Mouse (Mus musculus): Measurements from ENCODE around the gene Mrpl41.

GRCm38 (mm10) chr2:25022678-25023077 lies 47.8 kb upstream of the Mrpl41 start:
- no peak for TF ChIP-seq SRF (IDR thresholded peaks at IDR 0.05; ENCODE audit: control insufficient read depth, insufficient read length, low read depth)
- no peak for TF ChIP-seq POLR2A (IDR thresholded peaks at IDR 0.05; ENCODE audit: insufficient read length, low read depth)
- no peak for TF ChIP-seq MYOG (IDR thresholded peaks at IDR 0.05; ENCODE audit: control insufficient read depth in 1 of 3, insufficient read depth in 1 of 3, insufficient read length in 2 of 3, low read depth in 2 of 3)
- no peak for TF ChIP-seq POLR2AphosphoS2 (IDR thresholded peaks at IDR 0.05; ENCODE audit: insufficient read length, low read depth)
- TF ChIP-seq TCF12 (IDR thresholded peaks at IDR 0.05; ENCODE audit: insufficient read depth, poor library complexity, severe bottlenecking) = no peak
- no peak for TF ChIP-seq MYOD1 (IDR thresholded peaks at IDR 0.05; ENCODE audit: control insufficient read depth in 1 of 3, insufficient read length in 2 of 3, low read depth in 2 of 3)
- TF ChIP-seq E2F4 (IDR thresholded peaks at IDR 0.05; ENCODE audit: insufficient read depth) = no peak
- TF ChIP-seq USF1 (IDR thresholded peaks at IDR 0.05; ENCODE audit: low read depth) = no peak
- no peak for TF ChIP-seq MAX (IDR thresholded peaks at IDR 0.05; ENCODE audit: low read depth)
- no peak for TF ChIP-seq TCF3 (IDR thresholded peaks at IDR 0.05; ENCODE audit: insufficient read length, low read depth)
